Mouse (Mus musculus) fat pad, adult 2 months (tissue): ENCODE measurements at regions not wholly inside any gene's neighbourhood (a gene's known extent, or its start where the extent isn't known, plus 50 kb on each side); places are given as distances from the start of the nearest gene placed in this dataset.

Experiments used
- DNase-seq: peaks from one replicate; pipeline ENCODE4 v3.0.0-alpha.2; 2011; ENCODE audit warnings: low read depth, low spot score; ENCODE audit errors: extremely low read depth

DNA sequence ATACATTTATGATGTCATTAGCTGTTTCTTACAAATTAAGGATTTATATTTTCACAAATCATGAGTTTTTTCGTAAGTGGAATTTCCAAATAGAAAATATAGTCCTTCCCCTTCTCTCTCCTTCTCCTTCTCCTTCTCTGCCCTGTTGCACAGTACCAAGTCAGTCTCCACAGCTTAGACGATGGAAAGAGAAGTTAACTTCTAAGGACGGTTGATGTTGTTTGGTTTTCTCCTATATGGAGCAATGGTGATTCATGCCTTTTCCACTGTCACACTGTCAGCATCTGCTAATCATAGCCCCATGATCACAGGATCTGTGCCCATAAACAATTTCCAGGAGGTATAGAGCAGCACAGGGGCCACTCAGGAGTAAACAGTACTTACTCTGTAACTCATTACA lies 131.2 kb upstream of the Prdm1 start:
- DNase-seq, result no peak

GRCm38 (mm10) chr10:44653761-44654160 lies 125.5 kb upstream of the Prdm1 start:
- no peak for DNase-seq

- no peak for DNase-seq
Observed at GRCm38 (mm10) chr10:44647021-44647420, 118.7 kb upstream of the Prdm1 start.

GRCm38 (mm10) chr10:44646615-44647014 lies 118.3 kb upstream of the Prdm1 start:
- DNase-seq, result no peak

DNA sequence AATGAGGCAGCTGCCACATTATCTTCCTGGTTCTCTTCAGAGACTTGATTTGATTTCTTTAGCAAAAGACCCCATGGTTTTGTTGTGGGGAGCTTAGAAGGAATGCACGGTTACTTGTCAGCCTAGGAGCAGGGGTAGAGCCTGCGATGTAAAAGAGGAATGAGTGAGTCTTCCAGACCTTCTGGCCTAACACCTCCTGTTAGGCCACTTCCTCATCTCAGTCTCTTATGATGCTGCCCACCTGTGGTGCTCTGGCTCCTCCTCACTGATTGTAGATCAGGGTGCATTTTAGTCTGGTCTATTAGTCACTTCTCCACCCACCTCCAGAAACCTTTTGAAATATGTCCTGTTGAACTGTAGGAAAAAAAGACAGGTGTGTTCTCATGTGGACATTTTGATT lies 113.3 kb upstream of the Prdm1 start:
- no peak for DNase-seq

DNA sequence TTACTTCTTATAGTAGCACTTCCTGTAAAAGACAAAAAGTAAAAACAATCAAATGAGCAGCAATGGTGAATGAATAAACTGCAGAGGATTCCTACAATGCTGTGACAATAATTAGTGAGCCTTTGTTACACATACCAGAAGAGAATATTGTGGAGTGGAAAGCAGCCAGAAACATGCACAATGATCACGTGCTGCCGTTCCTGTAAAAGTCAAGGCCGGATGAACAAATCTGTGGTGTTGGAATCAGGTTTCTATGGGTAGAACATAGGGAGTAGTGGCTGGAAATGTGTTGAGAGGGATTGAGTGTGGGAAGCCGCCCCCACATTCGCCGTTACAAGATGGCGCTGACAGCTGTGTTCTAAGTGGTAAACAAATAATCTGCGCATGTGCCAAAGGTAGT lies 112.3 kb upstream of the Prdm1 start:
- DNase-seq, result no peak

- DNase-seq, result no peak
Observed at GRCm38 (mm10) chr10:44638678-44639077, 110.4 kb upstream of the Prdm1 start.

GRCm38 (mm10) chr10:44636786-44637185 lies 108.5 kb upstream of the Prdm1 start:
- DNase-seq, result no peak

GRCm38 (mm10) chr10:44636061-44636460 lies 107.8 kb upstream of the Prdm1 start:
- DNase-seq, result no peak

GRCm38 (mm10) chr10:44631584-44631983 lies 103.3 kb upstream of the Prdm1 start:
- DNase-seq, result no peak

GRCm38 (mm10) chr10:44630485-44630884 lies 102.2 kb upstream of the Prdm1 start:
- no peak for DNase-seq

DNA sequence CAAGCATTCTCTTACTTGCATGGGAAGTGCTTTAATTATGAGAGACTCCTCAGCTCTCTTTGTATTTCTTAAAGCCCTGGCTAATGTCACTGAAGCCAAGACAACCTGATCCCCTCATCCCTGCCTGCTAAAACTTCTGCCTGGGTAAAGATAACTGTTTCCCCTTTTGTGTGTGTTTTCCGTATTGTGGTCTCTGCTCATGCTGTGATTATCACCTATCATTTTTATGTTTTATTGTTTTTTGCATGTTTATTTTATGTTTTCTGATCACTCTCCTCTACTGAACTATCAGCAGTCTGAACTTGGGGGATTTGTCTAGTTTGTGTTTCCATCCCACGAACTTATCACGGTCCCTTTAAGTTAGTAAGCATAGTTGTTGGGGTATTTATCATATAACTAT lies 100.1 kb upstream of the Prdm1 start:
- DNase-seq, result no peak

GRCm38 (mm10) chr10:44627431-44627830 lies 99.1 kb upstream of the Prdm1 start:
- no peak for DNase-seq

GRCm38 (mm10) chr10:44625521-44625920 lies 97.2 kb upstream of the Prdm1 start:
- DNase-seq, result no peak

- no peak for DNase-seq
Observed at GRCm38 (mm10) chr10:44615586-44615985, 87.3 kb upstream of the Prdm1 start.

DNA sequence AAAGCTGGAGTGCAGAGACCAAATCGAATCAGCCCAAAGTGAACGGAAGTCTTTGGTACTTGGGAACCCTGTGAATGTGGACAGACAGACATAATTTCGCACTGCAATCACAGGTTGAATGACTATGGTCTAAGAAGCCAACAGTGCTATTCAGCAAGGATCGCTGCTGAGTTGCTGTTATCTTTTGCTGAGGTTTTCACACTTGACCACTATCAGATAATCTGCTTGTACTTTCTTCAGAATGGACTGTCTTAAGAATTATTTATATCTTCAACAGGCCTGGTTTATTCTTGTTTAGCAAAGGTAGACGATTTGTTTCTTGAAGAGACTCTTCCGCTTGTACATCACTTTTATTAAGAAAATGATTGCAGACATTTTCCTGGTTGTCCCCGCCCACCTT lies 84.3 kb upstream of the Prdm1 start:
- no peak for DNase-seq

DNA sequence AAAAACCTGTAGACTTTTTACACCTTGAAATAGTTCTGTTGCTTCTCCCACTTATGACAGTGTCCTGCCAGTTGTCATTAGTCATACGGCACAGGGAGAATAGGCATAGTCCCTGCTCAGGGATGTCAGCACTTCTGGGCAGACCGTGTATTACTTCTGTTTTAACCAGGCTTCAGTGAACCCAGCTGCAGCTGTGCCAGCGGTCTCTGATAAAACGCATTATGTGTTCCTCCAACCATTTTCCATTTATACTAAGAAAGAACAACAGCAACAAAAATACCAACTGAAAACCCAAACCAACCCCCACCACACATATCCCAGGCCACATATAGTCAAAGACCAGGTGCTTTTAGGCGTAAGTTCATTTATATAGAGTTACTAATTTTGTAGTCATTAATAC lies 83.1 kb upstream of the Prdm1 start:
- no peak for DNase-seq

GRCm38 (mm10) chr10:44609187-44609586 lies 80.9 kb upstream of the Prdm1 start:
- DNase-seq, result no peak

DNA sequence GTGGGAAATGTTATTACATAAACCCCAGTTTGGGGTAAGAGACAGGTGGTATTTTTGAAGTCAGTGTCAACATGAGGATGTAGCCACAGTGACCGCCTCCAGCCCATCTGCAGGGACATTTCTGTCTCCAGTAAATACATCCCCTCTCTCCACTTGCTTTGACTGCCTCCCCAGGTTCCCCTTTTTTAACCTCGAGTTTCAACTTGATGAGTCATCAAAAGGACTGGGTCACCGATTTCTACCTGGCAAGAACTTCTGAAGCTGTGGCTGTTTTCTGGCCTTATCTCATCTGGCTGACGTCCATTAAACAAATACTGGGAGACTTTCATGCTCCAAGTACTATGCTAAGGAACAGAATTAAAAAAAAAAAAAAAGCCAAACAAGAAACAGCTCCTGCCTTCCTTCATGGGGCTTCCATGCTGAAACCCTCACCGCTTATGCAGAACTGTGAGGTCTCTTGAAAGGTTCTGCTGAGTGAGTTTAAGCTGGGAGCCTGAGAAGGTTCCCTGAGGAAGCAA lies 79.1 kb upstream of the Prdm1 start:
- no peak for DNase-seq

DNA sequence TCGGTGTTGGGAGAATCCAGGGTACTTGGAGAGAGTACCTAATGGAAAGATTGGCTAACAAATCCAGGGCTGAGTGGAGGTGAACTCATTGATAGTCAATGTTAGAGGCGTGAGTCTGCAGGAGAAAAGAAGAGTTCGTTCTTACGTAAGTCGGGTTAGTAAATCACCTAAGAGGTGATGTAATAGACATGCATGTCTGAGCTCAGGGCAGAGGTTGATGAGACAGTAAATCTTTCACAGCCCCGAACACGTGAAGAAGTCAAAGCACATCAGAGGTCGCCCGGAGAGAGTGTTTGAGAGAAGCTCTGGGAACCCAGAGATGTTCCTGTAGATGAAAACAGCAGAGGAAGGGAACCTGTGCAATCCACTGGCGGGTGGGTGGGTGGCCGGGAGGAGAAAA lies 76.2 kb upstream of the Prdm1 start:
- DNase-seq, result peak; percentile 46

DNA sequence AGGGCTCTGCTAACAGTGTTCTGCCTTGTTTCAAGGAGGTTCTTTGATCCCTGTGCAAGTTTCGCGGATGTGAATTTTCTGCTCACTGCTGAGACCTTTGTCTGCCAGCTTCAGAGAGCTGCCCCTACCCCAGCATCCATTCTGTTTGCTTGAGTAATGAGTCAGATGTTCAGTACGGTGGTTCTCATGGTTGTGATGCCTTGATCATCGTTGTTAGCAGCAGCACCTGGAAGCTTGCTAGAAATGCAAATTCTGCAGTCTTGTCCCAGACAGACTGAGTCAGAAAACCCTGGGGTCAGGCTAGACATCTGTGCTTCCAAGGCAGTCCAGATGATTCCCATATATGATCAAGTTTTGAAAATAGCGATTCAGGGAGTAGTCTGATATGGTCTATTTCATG lies 75.2 kb upstream of the Prdm1 start:
- DNase-seq, result no peak

- DNase-seq, result no peak
Observed at GRCm38 (mm10) chr10:44601550-44601949, 73.2 kb upstream of the Prdm1 start.

GRCm38 (mm10) chr10:44599964-44600334 lies 71.6 kb upstream of the Prdm1 start:
- no peak for DNase-seq
